Mouse (Mus musculus): Measurements from ENCODE around the gene Zmynd11. TPM values are rescaled to one million over a fixed set of nuclear protein-coding genes. Genes with fewer than 3 reads are reported as not detected.

The Zmynd11 gene
- polyA plus RNA-seq, 1 experiment from 2014 or later: 141 TPM

DNA sequence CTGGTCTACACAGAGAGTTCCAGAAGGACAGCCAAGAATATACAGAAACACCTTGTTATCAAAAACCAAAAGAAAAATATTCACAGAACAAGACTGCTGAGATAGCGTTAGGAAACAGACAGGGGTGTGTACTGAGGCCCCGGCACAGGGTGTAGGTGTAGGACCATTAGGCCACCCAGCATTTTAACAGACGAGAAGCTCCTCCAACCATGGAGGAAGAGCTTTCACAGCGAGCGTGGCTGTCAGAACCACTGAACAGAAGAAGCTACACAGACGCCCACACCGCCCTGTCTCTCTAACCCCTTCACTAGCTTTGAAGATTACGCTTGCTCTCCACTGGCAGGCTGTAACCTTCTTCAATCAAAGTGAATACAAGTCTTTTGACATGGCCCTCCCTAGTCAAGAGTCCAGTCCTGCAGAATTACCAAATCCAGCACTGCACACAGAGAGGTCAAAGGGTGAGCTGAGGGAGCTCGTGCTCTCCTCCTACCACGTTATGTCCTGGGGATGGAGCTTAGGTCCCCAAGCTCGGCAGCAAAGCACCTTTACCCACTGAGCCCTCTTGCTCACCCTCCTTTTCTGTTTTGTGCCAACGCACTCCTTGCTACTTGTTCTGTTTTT, 62.4 kb downstream of the Zmynd11 start:
- no peaks in the 10 kb centered on the region for H3K36me3 ChIP-seq (ENCODE audit: control insufficient read depth, insufficient read depth, low read length)
- H3K4me2 ChIP-seq (ENCODE audit: low read length): no peak overlapping the region
- H3K27me3 ChIP-seq (replicated peaks; ENCODE audit: control insufficient read depth, insufficient read depth, low read length): no peaks in the 10 kb centered on the region
- no peaks in the 10 kb centered on the region for H3K4me1 ChIP-seq (ENCODE audit: control insufficient read depth, insufficient read depth, low read depth, low read length)
- 0 out of 2 replicates have a peak, but pooled peaks have one; percentile 27 for ATAC-seq
- 75% methylated on average over 12 of the region's 12 CpGs for whole genome bisulfite sequencing
- H3K9me3 ChIP-seq (ENCODE audit: control insufficient read depth, low read length): no peaks in the 10 kb centered on the region
- no peak overlapping the region for H3K27ac ChIP-seq (ENCODE audit: low read depth, low read length)
- H3K4me3 ChIP-seq (ENCODE audit: low read length): no peak overlapping the region
- H3K9ac ChIP-seq (ENCODE audit: low read depth, low read length): no peak overlapping the region

DNA sequence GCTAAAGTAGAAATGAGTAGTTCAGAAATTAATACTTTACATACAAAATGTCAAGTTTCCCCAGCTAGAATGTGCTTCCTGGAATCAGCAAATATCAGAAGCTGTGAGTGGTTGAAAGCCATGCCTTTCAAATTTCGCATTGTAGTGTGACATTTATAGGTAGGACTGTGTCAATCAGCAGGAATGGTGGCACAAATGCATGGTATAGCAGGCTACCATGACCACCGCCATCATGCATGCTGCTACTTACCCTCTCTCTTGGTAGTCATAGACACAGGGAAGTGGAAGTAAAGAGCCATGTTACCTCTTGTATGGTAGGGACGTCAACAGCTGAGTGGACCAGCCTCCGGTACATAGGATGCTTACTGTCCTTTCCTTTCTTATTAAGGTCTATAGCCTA, 67.8 kb downstream of the Zmynd11 start:
- 98% methylated on average over 4 of the region's 4 CpGs for WGBS
- Histone ChIP-seq H3K4me1 (ENCODE audit: control insufficient read depth, insufficient read depth, low read depth, low read length) (no peaks in the 10 kb centered on the region), H3K27ac (ENCODE audit: low read depth, low read length) (no peak overlapping the region), H3K27me3 (replicated peaks; ENCODE audit: control insufficient read depth, insufficient read depth, low read length) (no peaks in the 10 kb centered on the region), H3K4me3 (ENCODE audit: low read length) (no peak overlapping the region), H3K36me3 (ENCODE audit: control insufficient read depth, insufficient read depth, low read length) (peaks cover 20% of the 10 kb centered on the region), H3K4me2 (ENCODE audit: low read length) (no peak overlapping the region), H3K9ac (ENCODE audit: low read depth, low read length) (no peak overlapping the region), H3K9me3 (ENCODE audit: control insufficient read depth, low read length) (no peaks in the 10 kb centered on the region)
- no peak for ATAC-seq

DNA sequence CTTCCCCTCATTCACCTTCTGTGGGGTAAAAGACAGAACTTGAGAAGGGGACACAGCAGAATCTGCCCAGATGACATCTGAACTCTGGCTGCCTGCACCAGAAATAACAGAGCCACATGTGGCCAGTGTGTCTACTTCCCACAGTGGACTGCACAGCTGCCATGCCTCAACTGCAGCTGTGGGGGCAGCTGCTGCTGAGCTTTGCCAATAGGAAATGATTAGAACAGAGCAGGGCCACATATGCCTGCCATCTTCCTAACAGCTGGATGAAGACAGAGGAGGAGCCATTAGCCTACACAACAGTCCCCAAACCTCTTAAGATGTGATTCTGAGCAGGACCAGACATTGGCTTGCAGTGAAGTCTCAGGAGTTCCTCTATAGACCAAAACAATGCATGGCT, 69.3 kb downstream of the Zmynd11 start:
- H3K9ac ChIP-seq (ENCODE audit: low read depth, low read length): no peak overlapping the region
- H3K4me3 ChIP-seq (ENCODE audit: low read length): no peak overlapping the region
- H3K4me1 ChIP-seq (ENCODE audit: control insufficient read depth, insufficient read depth, low read depth, low read length): no peaks in the 10 kb centered on the region
- no peak overlapping the region for H3K4me2 ChIP-seq (ENCODE audit: low read length)
- peaks cover 29% of the 10 kb centered on the region for H3K36me3 ChIP-seq (ENCODE audit: control insufficient read depth, insufficient read depth, low read length)
- no peaks in the 10 kb centered on the region for H3K27me3 ChIP-seq (replicated peaks; ENCODE audit: control insufficient read depth, insufficient read depth, low read length)
- H3K9me3 ChIP-seq (ENCODE audit: control insufficient read depth, low read length): no peaks in the 10 kb centered on the region
- 0 out of 2 replicates have a peak, but pooled peaks have one; percentile 32 for ATAC-seq
- H3K27ac ChIP-seq (ENCODE audit: low read depth, low read length): no peak overlapping the region

DNA sequence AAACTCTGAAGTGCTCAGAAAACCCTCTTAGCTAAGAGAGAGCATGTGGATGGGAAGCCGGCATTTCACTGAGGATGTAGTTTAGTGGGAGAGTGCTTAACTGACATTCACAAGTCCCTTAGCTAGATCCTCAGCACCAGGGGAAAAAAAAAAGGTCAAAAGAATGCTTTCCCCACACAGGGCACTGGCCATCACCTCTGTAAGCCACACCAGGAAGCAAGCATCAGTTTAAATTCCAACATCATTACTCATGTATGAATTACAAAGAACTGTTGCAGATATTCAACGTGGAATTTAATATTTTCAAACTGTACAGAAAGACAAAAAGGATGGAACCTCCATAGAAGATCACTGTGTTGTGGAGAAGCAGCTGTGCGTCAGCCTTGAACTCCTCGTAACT, 69.7 kb downstream of the Zmynd11 start:
- no peaks in the 10 kb centered on the region for H3K9me3 ChIP-seq (ENCODE audit: control insufficient read depth, low read length)
- peaks cover 33% of the 10 kb centered on the region for H3K36me3 ChIP-seq (ENCODE audit: control insufficient read depth, insufficient read depth, low read length)
- H3K4me2 ChIP-seq (ENCODE audit: low read length): no peak overlapping the region

DNA sequence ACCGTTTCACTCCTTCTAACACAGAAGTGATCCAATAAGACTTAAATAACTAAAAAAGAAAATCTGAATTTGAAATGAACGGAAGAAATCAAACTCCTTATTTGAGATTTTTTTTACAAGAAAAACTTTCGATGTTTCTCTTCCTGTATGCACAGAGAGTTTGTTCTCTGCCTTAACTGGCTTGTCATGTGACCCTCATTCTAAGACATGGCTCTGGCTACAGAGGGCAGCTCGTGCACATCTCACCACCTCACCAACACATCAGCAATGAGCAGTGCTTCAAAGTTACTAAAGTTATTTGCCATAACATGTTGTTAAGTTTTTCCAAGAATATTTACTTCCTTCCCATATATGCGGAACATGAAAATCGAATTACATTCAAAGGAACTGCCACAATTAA, 70.5 kb downstream of the Zmynd11 start:
- no peak overlapping the region for H3K4me2 ChIP-seq (ENCODE audit: low read length)
- peaks cover 39% of the 10 kb centered on the region for H3K36me3 ChIP-seq (ENCODE audit: control insufficient read depth, insufficient read depth, low read length)
- no peak overlapping the region for H3K4me3 ChIP-seq (ENCODE audit: low read length)
- no peak overlapping the region for H3K9ac ChIP-seq (ENCODE audit: low read depth, low read length)
- WGBS: 95% methylated on average over 6 of the region's 6 CpGs
- no peak for ATAC-seq
- no peaks in the 10 kb centered on the region for H3K4me1 ChIP-seq (ENCODE audit: control insufficient read depth, insufficient read depth, low read depth, low read length)
- no peak overlapping the region for H3K27ac ChIP-seq (ENCODE audit: low read depth, low read length)
- no peaks in the 10 kb centered on the region for H3K9me3 ChIP-seq (ENCODE audit: control insufficient read depth, low read length)
- no peaks in the 10 kb centered on the region for H3K27me3 ChIP-seq (replicated peaks; ENCODE audit: control insufficient read depth, insufficient read depth, low read length)

More for the DNA sequence above, 69.7 kb downstream of the Zmynd11 start:
- 82% methylated on average over 4 of the region's 4 CpGs for WGBS
- ATAC-seq: no peak
- H3K9ac ChIP-seq (ENCODE audit: low read depth, low read length): no peak overlapping the region
- no peak overlapping the region for H3K27ac ChIP-seq (ENCODE audit: low read depth, low read length)
- H3K4me1 ChIP-seq (ENCODE audit: control insufficient read depth, insufficient read depth, low read depth, low read length): no peaks in the 10 kb centered on the region
- no peaks in the 10 kb centered on the region for H3K27me3 ChIP-seq (replicated peaks; ENCODE audit: control insufficient read depth, insufficient read depth, low read length)
- no peak overlapping the region for H3K4me3 ChIP-seq (ENCODE audit: low read length)

DNA sequence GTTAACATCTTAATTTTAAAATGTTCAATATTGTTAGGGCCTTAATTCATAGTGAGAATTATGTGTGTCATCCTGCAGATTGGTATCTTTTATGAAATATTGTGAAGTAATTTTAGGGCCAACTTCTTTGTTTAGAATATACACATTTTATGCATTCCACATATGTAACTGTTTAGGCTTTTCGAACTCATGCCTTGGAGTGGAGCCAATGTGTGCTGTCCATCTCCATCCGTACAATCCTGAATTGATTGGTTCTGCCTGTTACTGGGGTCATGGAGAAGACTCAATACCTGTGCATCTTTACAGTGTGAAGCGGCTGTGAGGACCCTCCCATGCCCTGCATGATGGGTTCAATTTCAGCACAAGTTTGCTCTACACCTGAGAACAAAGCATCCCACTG, 72.3 kb downstream of the Zmynd11 start:
- no peaks in the 10 kb centered on the region for H3K9me3 ChIP-seq (ENCODE audit: control insufficient read depth, low read length)
- ATAC-seq: no peak

DNA sequence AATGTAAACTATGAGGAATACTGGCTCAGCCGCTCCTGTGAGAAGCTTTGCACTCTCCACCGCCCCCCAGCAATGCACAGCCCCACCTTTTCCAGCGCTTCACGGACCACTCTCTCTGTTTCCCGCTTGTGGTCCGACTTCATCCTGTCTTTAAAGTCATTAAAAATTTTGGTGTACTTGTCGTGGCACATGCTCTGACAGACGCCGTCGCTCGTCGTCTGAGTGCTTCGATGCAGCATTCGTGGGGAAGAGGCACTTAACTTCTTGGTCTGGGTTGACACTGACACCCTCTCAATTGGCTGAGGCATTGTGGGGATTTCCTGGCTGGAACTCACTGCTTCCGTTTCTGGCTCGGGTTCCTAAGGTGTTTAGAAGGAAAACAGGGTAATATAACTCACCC, 75.8 kb downstream of the Zmynd11 start:
- WGBS: 95% methylated on average over 16 of the region's 16 CpGs
- no peak overlapping the region for H3K4me2 ChIP-seq (ENCODE audit: low read length)

More for the DNA sequence above, 72.3 kb downstream of the Zmynd11 start:
- Histone ChIP-seq H3K36me3 (ENCODE audit: control insufficient read depth, insufficient read depth, low read length) (peaks cover 55% of the 10 kb centered on the region), H3K27me3 (replicated peaks; ENCODE audit: control insufficient read depth, insufficient read depth, low read length) (no peaks in the 10 kb centered on the region), H3K4me2 (ENCODE audit: low read length) (no peak overlapping the region), H3K4me3 (ENCODE audit: low read length) (no peak overlapping the region), H3K9ac (ENCODE audit: low read depth, low read length) (no peak overlapping the region), H3K27ac (ENCODE audit: low read depth, low read length) (no peak overlapping the region), H3K4me1 (ENCODE audit: control insufficient read depth, insufficient read depth, low read depth, low read length) (no peaks in the 10 kb centered on the region)
- WGBS: 76% methylated on average over 3 of the region's 3 CpGs

DNA sequence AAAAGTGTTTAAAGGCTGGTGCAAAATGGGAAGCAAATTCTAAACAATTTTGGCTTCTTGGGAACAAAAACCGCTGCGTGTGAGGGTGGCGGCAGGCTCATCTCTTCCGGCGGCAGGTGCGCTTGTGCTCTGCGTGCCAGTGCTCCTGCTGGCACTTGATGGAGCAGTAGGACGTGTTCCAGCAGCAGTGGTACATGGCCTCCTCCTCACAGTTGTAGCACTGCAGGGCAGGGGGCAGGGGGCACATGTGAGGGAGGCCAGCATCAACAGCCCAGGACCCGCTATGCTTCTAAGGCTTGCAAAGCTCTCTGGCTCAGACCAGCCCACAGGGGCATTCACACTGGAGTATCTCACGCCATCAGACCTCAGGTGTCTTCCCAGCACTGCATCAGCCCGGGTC, 78.4 kb downstream of the Zmynd11 start:
- H3K9ac ChIP-seq (ENCODE audit: low read depth, low read length): no peak overlapping the region
- WGBS: 80% methylated on average over 11 of the region's 11 CpGs
- no peaks in the 10 kb centered on the region for H3K9me3 ChIP-seq (ENCODE audit: control insufficient read depth, low read length)
- peaks cover 40% of the 10 kb centered on the region for H3K36me3 ChIP-seq (ENCODE audit: control insufficient read depth, insufficient read depth, low read length)
- no peaks in the 10 kb centered on the region for H3K4me1 ChIP-seq (ENCODE audit: control insufficient read depth, insufficient read depth, low read depth, low read length)
- H3K4me3 ChIP-seq (ENCODE audit: low read length): no peak overlapping the region
- no peak overlapping the region for H3K27ac ChIP-seq (ENCODE audit: low read depth, low read length)
- no peaks in the 10 kb centered on the region for H3K27me3 ChIP-seq (replicated peaks; ENCODE audit: control insufficient read depth, insufficient read depth, low read length)
- H3K4me2 ChIP-seq (ENCODE audit: low read length): no peak overlapping the region
- peak; percentile 50 for ATAC-seq

More for the DNA sequence above, 75.8 kb downstream of the Zmynd11 start:
- Histone ChIP-seq H3K9me3 (ENCODE audit: control insufficient read depth, low read length) (no peaks in the 10 kb centered on the region), H3K36me3 (ENCODE audit: control insufficient read depth, insufficient read depth, low read length) (peaks cover 50% of the 10 kb centered on the region), H3K4me1 (ENCODE audit: control insufficient read depth, insufficient read depth, low read depth, low read length) (no peaks in the 10 kb centered on the region), H3K9ac (ENCODE audit: low read depth, low read length) (no peak overlapping the region), H3K27me3 (replicated peaks; ENCODE audit: control insufficient read depth, insufficient read depth, low read length) (no peaks in the 10 kb centered on the region), H3K4me3 (ENCODE audit: low read length) (no peak overlapping the region), H3K27ac (ENCODE audit: low read depth, low read length) (no peak overlapping the region)
- ATAC-seq: no peak

DNA sequence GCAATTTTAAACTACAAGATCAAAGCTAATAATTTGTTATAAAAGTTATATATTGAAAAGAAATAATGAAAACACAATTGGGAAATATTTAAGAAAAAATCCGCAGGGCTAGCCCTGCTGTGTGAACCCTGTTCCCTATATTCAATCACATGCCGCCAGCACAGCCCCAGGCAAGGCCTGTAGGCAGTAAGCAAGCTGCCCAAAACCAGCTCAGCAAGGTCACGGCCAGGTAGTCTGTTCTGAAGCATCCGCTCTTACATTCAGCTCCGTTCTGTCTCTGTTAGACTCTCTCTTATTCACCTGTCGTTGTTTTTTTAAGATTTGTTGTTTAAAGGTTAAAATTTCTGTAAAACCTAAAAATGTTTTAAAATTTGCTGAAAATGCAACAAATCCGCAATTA, 78.9 kb downstream of the Zmynd11 start:
- no peak for ATAC-seq
- Histone ChIP-seq H3K4me3 (ENCODE audit: low read length) (no peak overlapping the region), H3K9me3 (ENCODE audit: control insufficient read depth, low read length) (no peaks in the 10 kb centered on the region), H3K27me3 (replicated peaks; ENCODE audit: control insufficient read depth, insufficient read depth, low read length) (no peaks in the 10 kb centered on the region), H3K4me1 (ENCODE audit: control insufficient read depth, insufficient read depth, low read depth, low read length) (no peaks in the 10 kb centered on the region), H3K9ac (ENCODE audit: low read depth, low read length) (no peak overlapping the region), H3K4me2 (ENCODE audit: low read length) (no peak overlapping the region), H3K27ac (ENCODE audit: low read depth, low read length) (no peak overlapping the region), H3K36me3 (ENCODE audit: control insufficient read depth, insufficient read depth, low read length) (peaks cover 38% of the 10 kb centered on the region)
- WGBS: 93% methylated on average over 7 of the region's 7 CpGs
